Mouse (Mus musculus): ENCODE measurements around the gene Rdh16f1.
"Not testable (repeated sequence)": the region's sequence is repeated elsewhere in the genome, so short reads cannot be mapped to it uniquely, and the experiment has no call there.

The Rdh16f1 gene

DNA sequence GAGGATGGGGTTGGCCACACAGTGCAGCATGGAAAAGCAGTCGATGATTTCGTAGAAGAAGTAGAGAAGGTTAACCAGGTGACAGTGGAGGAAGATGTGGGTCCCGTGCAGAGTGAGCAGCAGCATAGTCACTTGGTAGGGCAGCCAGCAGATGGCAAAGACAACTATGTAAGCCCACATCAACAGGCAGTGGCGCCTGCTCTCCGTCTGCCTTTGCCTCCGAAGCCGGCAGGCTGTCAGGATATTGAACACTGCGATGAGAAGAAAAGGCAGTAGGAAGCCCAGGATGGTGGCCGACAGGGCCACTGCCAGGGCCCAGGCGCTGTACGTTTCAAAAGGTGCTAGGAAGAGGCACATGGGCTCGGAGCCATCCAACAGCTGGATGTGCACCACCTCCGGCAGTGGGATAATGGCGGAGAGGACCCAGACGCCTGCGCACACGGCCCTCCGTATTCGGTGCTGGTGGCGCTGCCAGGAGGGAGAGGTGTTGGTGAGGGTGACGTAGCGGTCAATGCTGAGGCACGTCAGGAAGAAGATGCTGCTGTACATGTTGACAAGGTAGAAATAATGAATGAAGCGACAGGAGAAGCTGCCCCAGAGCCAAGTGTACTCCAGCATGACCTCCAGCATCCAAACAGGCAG lies 9.3 kb upstream of the Rdh16f1 start:
- DNase-seq: no peak

- peak; percentile 36 to 70 for DNase-seq
These were observed 8.0 kb upstream of the Rdh16f1 start, which contains the start of gene Gpr182 for GRCm38 (mm10) chr10:127751548-127751947. Gene Gpr182 (minus strand): TSS chr10:127751732.

DNA sequence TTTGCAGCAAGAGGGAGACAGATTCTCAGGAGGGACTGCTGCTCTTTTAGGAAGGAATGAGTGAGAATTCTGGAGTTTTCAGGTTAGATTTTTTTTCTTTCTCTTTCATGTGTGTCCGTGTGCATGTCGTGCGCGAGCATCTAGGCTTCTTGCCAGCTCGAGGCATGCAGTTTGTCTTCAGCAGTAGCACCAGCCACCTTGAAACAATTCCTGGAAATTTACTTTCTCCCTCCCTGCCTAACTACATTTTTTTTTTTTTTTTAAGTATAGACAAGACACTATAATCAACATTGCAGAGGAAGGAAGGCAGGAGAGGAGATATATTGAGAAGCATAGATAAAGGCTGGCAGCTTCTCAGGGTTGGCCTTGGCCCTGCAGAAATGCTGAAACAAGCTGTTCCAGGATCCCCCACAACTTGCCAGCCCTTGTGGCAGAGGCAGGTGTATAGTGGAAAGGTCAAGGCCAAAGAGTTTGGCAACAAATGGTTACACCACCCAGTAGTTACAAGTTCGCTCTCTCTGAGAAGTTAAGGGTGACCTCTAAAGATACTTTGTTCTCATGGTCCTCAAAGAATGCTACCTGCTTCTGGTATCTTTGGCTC lies 4.9 kb upstream of the Rdh16f1 start:
- peak; percentile 57 to 82 for DNase-seq

- DNase-seq: no peak
These were observed 4.3 kb upstream of the Rdh16f1 start for GRCm38 (mm10) chr10:127755246-127755645.

- peak; percentile 61 to 69 for DNase-seq
These were observed 3.7 kb upstream of the Rdh16f1 start for GRCm38 (mm10) chr10:127755770-127756468.

DNA sequence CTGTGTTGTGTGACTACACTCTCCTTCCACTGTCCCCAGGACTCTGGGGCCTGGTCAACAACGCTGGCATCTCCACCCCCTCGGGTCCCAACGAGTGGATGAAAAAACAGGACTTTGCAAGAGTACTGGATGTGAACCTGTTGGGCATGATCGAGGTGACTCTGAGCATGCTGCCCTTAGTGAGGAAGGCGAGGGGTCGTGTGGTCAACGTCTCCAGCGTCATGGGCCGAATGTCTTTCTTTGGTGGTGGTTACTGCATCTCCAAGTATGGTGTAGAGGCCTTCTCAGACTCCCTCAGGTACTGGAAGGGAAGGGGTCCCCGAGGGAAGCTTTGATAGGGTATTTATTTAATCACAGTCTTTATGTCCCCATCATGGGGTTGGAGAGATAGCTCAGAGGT lies 3.3 kb downstream of the Rdh16f1 start:
- not testable (repeated sequence) for DNase-seq

DNA sequence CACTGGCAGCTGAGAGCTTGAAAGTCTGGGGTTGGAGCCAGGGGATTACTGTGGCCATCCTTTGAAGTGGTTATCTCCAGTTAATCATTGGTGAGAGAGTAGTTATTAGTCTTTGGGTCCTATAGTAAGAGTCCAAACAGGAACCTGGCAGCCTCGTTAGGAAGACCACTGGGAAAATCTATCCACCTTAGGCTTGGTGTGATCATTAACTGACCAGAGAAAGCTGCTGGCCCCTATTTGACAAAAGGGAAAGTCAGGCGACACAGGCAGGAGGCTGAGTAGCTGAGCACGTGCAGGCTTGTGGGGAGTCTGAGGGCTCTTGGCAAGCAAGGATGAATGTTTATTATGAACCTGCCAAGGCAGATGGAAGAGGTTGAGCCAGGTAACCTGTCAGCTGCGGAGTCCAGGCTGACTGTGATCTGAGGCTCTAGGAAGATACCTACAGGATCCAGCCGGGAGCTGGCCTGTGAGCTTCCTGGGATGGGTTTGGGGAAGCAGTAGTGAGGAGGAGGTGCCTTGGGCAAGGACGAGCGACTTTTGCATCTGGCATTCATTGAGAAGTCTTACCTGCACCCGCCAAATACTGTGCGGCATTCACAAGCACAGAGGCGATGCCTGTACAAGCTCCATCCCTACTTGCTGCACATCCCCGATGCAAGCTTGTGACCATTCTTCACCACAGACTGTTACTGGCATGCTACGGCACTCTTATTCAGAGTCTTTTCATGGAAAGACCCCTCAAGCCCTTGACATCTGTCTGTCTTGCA lies 4.5 kb downstream of the Rdh16f1 start:
- no peak for DNase-seq

DNA sequence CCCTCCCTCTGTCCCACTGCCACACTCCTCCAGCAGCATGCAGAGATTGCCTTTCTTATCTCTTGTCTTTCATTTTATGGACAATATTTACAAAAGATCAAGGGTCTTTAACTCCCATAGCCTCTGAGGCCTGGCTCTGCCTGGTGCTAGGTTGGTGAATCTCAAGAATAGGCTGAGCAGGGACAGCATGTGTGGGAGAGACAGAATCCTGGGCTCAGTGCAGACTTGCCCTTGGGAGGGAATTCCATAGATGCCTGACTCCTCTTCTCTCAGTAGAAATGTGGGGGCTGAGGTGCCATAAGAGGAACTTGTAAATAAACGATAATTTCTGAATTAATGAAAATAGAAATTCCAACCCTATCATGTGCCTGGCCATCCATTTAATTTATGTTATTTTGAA lies 7.0 kb downstream of the Rdh16f1 start:
- no peak for DNase-seq

DNA sequence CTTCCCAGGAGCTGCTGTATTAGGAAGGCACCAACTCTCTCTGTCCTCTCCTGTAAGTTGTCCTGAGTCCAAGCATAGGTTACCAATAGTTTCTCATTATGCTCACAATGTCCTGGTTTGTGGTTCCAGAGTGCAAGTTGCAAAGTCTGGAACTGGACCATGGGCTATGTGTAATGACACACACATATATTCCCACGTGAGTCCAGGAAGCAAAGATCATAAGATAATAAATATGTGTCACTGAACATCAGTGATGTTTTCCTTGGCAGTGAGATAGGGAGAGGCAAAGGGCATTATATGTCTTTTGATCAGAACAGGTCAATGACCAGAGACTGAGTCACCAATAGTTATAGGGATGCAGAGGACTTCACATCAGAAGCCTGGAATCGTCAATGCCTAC lies 16.4 kb downstream of the Rdh16f1 start, which contains the start of gene Rdh9:
TSS of gene Rdh9 (plus strand) at position 376 of the 400 bp plus-strand sequence.
- DNase-seq: no peak

GRCm38 (mm10) chr10:127782321-127782720 lies 22.7 kb downstream of the Rdh16f1 start:
- DNase-seq: not testable (repeated sequence)

GRCm38 (mm10) chr10:127785411-127785810 lies 25.8 kb downstream of the Rdh16f1 start:
- DNase-seq: not testable (repeated sequence)

- no peak for DNase-seq
These were observed 39.7 kb downstream of the Rdh16f1 start for GRCm38 (mm10) chr10:127799295-127799694.

DNA sequence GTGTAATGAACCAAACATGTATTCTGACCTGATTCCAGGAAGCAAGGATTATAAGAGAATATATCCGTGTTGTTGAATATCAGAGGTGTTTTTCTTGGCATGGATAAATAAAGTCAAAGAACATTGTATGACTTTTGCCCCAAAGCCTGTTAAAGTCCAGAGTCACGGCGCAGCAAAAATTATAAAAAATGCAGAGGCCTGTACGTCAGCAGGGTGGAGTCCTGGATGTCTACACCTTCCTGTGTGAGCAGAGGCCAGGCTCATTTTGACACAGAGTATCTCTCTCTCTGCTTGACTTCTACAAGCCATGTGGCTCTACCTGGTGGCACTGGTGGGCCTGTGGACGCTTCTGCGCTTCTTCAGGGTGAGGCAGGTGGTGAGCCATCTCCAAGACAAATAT lies 41.3 kb downstream of the Rdh16f1 start, which contains the start of gene Rdh16:
TSS of gene Rdh16 (plus strand) at position 262 of the 400 bp plus-strand sequence.
- no peak for DNase-seq

DNA sequence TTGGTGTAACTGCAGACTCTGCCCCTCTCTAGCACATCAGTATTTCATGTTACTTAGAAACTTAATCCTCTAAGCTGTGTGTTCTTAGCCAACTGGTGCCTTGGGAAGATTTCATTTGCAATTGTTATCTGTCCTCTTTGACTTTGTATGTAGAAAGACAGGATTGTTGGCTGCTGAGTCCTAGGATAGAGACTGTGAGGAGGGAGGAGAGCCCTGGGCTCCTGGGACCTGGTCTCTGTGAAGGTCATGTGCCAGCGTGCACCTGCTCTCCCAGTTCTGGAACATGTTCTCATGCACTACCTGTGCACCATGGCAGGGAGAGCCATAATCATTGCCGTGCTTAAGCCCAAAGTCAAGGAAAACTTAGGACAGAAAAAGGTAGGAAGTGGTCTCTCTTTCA lies 42.0 kb downstream of the Rdh16f1 start:
- no peak for DNase-seq

DNA sequence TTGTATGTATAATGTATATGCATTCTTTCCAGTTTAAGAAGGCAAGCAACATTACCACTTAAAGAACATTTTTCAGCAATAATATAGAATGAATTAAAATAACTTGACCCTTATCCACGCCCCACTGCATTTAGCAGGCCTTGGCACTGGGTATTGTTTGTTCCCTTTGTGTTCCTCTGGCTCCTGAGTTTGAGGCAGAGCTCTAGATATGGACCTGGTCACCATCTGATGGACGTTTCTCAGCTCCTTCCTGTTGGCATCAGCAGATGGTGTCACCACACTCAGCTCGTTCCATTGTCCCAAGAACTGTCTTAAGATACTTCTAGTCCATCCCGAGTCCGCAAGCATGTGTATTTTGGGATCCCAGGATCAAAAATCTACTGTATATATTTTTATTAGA lies 42.6 kb downstream of the Rdh16f1 start:
- DNase-seq: no peak

DNA sequence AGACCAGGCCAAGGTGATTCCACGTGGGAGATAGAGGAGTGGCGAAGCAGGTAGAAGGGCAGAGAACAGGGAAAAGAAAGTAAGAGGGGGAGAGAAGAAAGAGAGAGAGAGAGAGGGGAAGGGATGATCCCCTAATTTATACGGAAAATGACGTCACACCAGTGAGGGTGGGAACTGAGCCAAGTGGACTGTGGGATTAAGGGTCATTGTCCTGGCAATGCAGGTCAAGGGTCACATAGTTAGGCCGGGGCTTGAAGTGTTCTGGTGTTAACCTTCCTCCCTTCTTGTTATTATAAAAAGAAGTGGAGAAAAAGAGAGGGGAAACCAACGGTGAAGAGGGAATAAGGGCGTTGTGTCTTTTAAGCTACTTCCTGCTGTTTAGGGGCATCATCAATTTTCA lies 44.8 kb downstream of the Rdh16f1 start:
- DNase-seq: no peak

GRCm38 (mm10) chr10:127815888-127816287 lies 56.3 kb downstream of the Rdh16f1 start:
- no peak for DNase-seq

DNA sequence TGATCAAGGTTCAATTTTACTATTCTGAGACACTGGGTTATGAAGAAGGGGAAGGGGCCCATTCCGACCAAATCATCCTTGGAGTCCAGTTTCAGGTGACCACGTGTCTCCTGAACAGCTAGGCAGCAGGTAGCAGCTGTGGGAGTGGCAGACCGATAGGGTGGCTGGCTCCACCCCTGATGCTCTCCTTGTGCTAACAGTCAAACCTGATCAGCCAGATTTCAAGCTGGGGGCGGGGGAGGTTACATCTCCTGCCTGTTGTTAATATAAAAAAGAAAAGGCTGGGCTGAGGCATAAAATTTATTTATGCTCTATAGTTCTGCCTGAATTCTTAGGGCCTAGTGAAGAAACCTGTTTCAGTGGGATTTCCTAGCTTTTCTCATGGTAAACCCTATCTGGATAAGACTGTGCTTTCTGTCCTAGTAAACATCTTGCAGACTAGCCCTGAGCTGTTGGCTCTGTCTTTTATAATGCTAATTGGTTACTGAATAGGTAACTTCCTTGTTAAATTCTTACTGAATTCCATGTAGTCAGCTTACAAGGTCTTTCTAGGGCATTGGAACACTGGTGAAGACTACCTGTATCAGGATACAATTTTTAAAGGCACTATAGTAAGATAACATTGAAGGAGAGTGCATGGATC lies 57.8 kb downstream of the Rdh16f1 start:
- not testable (repeated sequence) for DNase-seq

DNA sequence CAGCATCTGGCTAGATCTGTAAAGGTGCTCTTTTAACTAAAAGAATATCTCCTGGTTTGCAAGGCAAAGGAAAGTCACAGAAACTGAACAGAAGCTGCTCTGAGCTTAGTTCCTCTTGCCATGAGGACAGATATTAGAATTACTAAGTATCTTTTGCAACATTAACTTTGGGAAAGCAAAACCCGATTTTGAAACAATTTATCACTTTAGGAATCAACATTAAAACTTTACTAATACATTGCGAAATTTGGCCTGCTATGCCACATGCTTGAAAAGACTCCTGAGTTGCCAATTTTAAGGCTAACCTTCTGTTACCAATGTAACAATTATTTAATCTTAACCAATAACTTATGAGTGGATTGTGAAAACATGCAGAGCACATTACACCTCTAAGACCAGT lies 62.2 kb downstream of the Rdh16f1 start:
- not testable (repeated sequence) for DNase-seq

DNA sequence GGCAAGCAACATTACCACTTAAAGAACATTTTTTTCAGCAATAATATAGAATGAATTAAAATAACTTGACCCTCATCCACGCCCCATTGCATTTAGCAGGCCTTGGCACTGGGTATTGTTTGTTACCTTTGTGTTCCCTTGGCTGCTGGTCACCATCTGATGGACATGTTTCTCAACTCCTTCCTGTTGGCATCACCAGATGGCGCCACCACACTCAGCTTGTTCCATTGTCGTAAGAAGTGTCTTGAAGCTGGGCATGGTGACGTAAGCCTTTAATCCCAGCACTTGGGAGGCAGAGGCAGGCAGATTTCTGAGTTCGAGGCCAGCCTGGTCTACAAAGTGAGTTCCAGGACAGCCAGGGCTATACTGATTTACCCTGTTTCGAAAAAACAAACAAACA lies 65.8 kb downstream of the Rdh16f1 start:
- DNase-seq: no peak

GRCm38 (mm10) chr10:127829121-127829520 lies 69.5 kb downstream of the Rdh16f1 start:
- DNase-seq: no peak

DNA sequence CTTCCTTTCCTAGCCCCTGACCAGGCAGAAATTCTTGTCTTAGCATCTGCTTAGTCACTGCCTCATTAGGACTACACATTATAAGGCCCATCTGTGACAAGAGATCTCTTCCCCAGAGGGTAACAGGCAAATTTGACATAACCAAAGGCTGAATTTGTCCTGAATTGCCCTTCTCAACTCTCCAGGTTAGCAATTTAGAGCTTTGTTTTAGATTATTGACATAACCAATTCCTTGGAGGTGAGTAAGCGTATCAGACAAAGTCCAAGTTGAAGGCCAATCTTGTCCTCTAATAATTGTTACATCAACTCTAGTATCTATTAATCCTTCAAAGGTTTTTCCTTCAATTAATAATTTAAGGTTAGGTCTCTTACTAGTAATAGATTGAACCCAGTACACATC lies 74.6 kb downstream of the Rdh16f1 start:
- not testable (repeated sequence) for DNase-seq

- DNase-seq: no peak
These were observed 75.7 kb downstream of the Rdh16f1 start for GRCm38 (mm10) chr10:127835292-127835691.

Data from lung, postnatal 4 days (tissue).